Mouse (Mus musculus): ENCODE results near the gene Mctp1. TPM values are rescaled to one million over a fixed set of nuclear protein-coding genes. Genes with fewer than 3 reads are reported as not detected.
"Not testable (repeated sequence)": the region's sequence is repeated elsewhere in the genome, so short reads cannot be mapped to it uniquely, and the experiment has no call there.

Mctp1 gene
- polyA plus RNA-seq, 1 experiment from 2014 or later: 0.38 TPM

DNA sequence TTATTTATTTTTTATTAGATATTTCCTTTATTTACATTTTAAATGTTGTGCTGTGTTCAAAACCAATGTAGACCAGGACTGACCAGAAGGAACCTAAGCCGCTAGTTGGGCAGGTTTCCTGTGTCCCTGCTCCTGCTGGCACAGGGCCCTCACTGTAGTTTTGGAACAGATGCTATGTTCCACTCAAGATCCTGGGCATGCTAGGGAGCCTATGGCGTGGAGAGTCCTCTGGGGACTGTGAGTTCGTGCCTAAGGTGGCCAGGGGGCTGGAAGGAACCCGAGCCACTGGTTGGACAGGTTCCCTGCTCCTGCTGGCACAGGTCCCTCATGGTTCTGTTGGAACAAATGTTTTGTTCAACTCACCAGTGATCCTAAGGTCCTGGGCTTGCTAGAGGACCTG is 35.8 kb downstream of the Mctp1 start:
- no peak overlapping the region for H3K27ac ChIP-seq (ENCODE audit: poor library complexity, severe bottlenecking)
- H3K4me1 ChIP-seq (replicated peaks): no peaks in the 10 kb centered on the region
- no peak for ATAC-seq (ENCODE audit: insufficient number of reproducible peaks, low FRiP score)
- H3K9me3 ChIP-seq (replicated peaks): no peaks in the 10 kb centered on the region
- H3K27me3 ChIP-seq (replicated peaks): no peaks in the 10 kb centered on the region
- no peak overlapping the region for H3K4me3 ChIP-seq
- whole genome bisulfite sequencing: 74% methylated on average over 4 of the region's 4 CpGs
- no peaks in the 10 kb centered on the region for H3K36me3 ChIP-seq
- H3K4me2 ChIP-seq: no peak overlapping the region
- H3K9ac ChIP-seq: no peak overlapping the region

DNA sequence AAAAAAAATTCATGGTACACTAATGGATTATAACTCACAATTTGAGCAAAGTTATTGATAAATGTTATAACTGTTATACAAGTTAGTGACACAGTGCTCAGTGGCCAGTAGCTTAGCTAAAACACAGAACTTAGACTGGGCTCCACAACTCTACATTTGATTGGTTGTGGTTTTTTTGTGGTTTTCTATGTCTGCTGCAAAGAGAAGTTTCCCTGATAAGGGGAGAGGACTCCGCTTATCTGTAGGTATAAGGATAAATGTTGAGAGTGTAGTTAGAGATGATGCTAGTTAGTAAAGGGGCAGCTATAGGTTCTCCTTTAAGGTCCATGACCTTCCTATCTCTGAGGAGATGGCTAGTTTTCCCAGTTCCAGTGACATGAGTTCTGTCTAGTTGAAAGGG is 36.7 kb downstream of the Mctp1 start:
- H3K4me2 ChIP-seq: no peak overlapping the region
- no peak for ATAC-seq (ENCODE audit: insufficient number of reproducible peaks, low FRiP score)
- H3K36me3 ChIP-seq: no peaks in the 10 kb centered on the region
- no peaks in the 10 kb centered on the region for H3K9me3 ChIP-seq (replicated peaks)
- no peaks in the 10 kb centered on the region for H3K4me1 ChIP-seq (replicated peaks)
- no peak overlapping the region for H3K27ac ChIP-seq (ENCODE audit: poor library complexity, severe bottlenecking)
- H3K9ac ChIP-seq: no peak overlapping the region
- 74% methylated on average over 1 of the region's 1 CpGs for WGBS
- no peaks in the 10 kb centered on the region for H3K27me3 ChIP-seq (replicated peaks)
- no peak overlapping the region for H3K4me3 ChIP-seq

DNA sequence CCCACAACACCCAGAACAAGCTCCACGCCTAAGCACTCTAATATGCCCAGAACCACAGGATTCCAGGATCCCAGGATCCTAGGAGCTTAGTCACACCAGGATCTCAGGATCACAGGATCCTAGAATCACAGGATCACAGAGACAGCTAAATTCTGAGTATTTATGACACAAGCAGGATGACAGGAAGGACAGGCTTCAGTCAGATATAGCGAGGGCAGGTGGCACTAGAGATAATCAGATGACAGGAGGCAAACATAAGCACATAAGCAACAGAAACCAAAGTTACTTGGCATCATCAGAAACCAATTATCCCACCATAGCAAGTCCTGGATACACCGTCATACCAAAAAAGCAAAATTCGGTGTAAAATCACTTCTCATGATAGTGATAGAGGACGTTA is 37.8 kb downstream of the Mctp1 start:
- no peak overlapping the region for H3K27ac ChIP-seq (ENCODE audit: poor library complexity, severe bottlenecking)
- H3K4me3 ChIP-seq: no peak overlapping the region
- no peaks in the 10 kb centered on the region for H3K36me3 ChIP-seq
- no peak overlapping the region for H3K9ac ChIP-seq
- WGBS: 80% methylated on average over 5 of the region's 5 CpGs
- no peaks in the 10 kb centered on the region for H3K4me1 ChIP-seq (replicated peaks)
- no peaks in the 10 kb centered on the region for H3K9me3 ChIP-seq (replicated peaks)
- ATAC-seq (ENCODE audit: insufficient number of reproducible peaks, low FRiP score): no peak
- no peaks in the 10 kb centered on the region for H3K27me3 ChIP-seq (replicated peaks)
- H3K4me2 ChIP-seq: no peak overlapping the region

DNA sequence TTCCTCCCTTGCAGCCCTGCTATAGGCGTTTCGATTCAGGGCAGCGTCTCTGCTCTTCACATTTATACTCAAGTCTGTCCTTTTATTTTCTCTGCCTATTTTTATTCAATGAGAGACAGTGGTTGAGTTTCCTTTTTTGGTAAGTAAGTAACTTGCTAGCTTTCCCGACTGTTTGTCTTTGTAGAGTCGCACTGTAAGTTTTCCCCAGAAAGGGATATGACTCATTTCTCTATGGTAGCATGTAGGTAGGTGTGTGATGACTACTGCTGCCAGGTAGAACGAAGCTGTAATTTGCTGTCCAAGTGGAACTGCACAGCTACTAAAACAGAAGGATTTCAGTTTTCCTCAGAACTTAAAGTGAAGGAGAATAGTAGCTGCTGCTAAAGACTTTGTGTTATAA is 45.1 kb downstream of the Mctp1 start:
- Histone ChIP-seq H3K36me3 (no peaks in the 10 kb centered on the region), H3K27ac (ENCODE audit: poor library complexity, severe bottlenecking) (no peak overlapping the region), H3K4me3 (no peak overlapping the region), H3K9ac (no peak overlapping the region), H3K9me3 (replicated peaks) (no peaks in the 10 kb centered on the region), H3K4me2 (no peak overlapping the region), H3K4me1 (replicated peaks) (no peaks in the 10 kb centered on the region), H3K27me3 (replicated peaks) (no peaks in the 10 kb centered on the region)
- WGBS: 76% methylated on average over 6 of the region's 6 CpGs
- no peak for ATAC-seq (ENCODE audit: insufficient number of reproducible peaks, low FRiP score)

DNA sequence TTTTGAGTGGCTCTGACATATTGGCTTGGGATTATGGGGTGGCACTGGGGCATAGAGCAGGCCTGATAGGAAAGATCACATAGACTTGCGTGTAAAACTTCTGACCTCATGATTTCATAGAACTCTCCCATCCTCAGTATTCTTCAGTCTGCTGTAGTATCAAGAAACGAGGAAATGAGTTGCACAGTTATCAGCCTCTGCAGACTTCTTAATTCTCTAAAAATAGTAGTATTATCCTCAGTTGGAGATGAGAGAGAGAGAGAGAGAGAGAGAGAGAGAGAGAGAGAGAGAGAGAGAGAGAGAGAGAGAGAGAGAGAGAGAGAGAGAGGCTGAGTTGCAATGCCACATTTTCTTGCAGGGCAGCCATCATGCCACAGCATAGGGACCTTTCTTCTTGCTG is 45.6 kb downstream of the Mctp1 start:
- no peak overlapping the region for H3K4me3 ChIP-seq
- WGBS: 65% methylated on average over 2 of the region's 2 CpGs
- no peak overlapping the region for H3K27ac ChIP-seq (ENCODE audit: poor library complexity, severe bottlenecking)
- no peak overlapping the region for H3K9ac ChIP-seq
- ATAC-seq (ENCODE audit: insufficient number of reproducible peaks, low FRiP score): no peak
- no peaks in the 10 kb centered on the region for H3K36me3 ChIP-seq
- no peaks in the 10 kb centered on the region for H3K27me3 ChIP-seq (replicated peaks)
- no peak overlapping the region for H3K4me2 ChIP-seq
- no peaks in the 10 kb centered on the region for H3K4me1 ChIP-seq (replicated peaks)
- no peaks in the 10 kb centered on the region for H3K9me3 ChIP-seq (replicated peaks)

DNA sequence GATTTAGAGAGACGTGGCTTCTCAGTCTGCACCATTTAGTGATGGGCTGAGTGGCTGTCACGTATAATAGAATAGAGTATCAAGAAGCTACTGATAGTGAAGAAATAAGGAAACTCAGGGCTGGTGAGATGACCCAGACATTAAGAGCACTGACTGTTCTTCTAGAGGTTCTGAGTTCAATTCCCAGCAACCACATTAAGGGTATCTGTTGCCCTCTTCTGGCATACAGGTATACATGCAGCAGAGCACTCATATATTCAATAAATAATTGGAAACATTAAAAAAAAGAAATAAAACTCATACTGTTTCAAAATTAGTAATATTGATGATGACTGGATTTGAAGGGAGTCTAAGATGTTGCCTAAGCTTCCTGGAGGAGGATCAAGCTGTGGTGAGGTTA is 47.6 kb downstream of the Mctp1 start:
- Histone ChIP-seq H3K4me3 (no peak overlapping the region), H3K9ac (no peak overlapping the region), H3K36me3 (no peaks in the 10 kb centered on the region), H3K9me3 (replicated peaks) (no peaks in the 10 kb centered on the region), H3K27ac (ENCODE audit: poor library complexity, severe bottlenecking) (no peak overlapping the region), H3K27me3 (replicated peaks) (no peaks in the 10 kb centered on the region), H3K4me1 (replicated peaks) (no peaks in the 10 kb centered on the region), H3K4me2 (no peak overlapping the region)
- no peak for ATAC-seq (ENCODE audit: insufficient number of reproducible peaks, low FRiP score)
- WGBS: 73% methylated on average over 2 of the region's 2 CpGs

DNA sequence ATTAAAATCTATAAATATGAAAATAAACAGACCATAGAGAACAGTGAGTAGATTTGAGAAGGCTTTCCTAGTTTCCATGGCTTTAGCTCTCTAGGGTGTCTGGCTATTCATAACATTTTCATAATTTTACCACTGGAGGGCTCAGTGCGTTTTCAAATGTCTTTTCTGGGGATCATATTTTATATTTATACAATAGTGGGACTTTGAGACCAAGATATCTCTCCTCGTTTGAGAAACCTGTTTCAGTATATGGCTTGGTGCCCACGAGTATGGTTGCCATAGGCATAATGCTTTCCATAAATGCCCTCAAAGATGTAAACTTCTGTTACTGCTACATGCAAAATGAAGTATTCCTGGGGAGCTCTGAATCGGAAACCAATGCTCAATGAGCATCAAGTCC is 49.1 kb downstream of the Mctp1 start:
- Histone ChIP-seq H3K4me1 (replicated peaks) (no peaks in the 10 kb centered on the region), H3K9ac (no peak overlapping the region), H3K27ac (ENCODE audit: poor library complexity, severe bottlenecking) (no peak overlapping the region), H3K4me3 (no peak overlapping the region), H3K36me3 (no peaks in the 10 kb centered on the region), H3K9me3 (replicated peaks) (no peaks in the 10 kb centered on the region), H3K4me2 (no peak overlapping the region), H3K27me3 (replicated peaks) (no peaks in the 10 kb centered on the region)
- WGBS: 70% methylated on average over 4 of the region's 4 CpGs
- ATAC-seq (ENCODE audit: insufficient number of reproducible peaks, low FRiP score): no peak

DNA sequence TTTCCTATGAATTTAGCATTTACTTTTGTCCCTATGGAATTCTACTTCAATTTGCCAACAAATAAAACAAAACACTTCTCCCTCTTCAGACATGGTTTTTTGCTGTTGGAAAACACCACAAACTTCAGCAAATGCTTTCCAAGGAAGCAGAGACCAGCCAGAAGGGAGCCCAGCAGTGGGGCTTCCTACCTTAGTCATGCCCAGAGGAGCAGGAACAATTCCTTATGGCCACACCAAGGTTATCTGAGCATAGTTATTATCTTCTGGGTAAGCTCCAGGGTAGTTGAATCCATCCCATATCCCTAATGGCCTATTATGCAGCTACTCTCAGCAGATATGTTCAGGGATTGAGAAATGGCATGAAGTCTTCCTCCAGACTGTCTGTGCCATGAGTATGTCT is 52.1 kb downstream of the Mctp1 start:
- Histone ChIP-seq H3K9me3 (replicated peaks) (no peaks in the 10 kb centered on the region), H3K27ac (ENCODE audit: poor library complexity, severe bottlenecking) (no peak overlapping the region), H3K9ac (no peak overlapping the region), H3K4me3 (no peak overlapping the region), H3K4me1 (replicated peaks) (no peaks in the 10 kb centered on the region), H3K36me3 (no peaks in the 10 kb centered on the region), H3K4me2 (no peak overlapping the region), H3K27me3 (replicated peaks) (no peaks in the 10 kb centered on the region)
- ATAC-seq (ENCODE audit: insufficient number of reproducible peaks, low FRiP score): no peak

DNA sequence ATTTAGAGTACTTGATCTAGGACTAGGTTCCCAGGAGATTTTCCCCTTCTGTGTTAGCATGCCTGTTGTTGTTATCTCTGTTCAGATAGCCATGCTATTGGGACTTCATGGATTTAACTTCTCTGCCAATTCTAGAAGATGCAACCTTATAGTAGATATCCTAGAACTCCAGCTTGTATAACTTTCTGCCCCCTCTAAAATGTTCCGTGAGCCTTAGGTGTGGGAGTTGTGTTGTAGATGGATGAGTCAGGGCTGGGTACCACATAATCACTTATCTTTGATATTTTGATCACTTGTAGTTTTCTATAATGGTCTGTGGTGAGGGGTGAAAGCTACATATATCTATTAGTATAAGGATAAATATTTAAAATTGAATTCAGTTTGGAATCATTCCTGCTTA is 54.4 kb downstream of the Mctp1 start:
- WGBS: 92% methylated on average over 1 of the region's 1 CpGs
- no peak overlapping the region for H3K4me2 ChIP-seq
- H3K27me3 ChIP-seq (replicated peaks): no peaks in the 10 kb centered on the region
- H3K9ac ChIP-seq: no peak overlapping the region
- no peak overlapping the region for H3K4me3 ChIP-seq
- no peak for ATAC-seq (ENCODE audit: insufficient number of reproducible peaks, low FRiP score)
- H3K9me3 ChIP-seq (replicated peaks): no peaks in the 10 kb centered on the region
- no peaks in the 10 kb centered on the region for H3K36me3 ChIP-seq
- no peak overlapping the region for H3K27ac ChIP-seq (ENCODE audit: poor library complexity, severe bottlenecking)
- H3K4me1 ChIP-seq (replicated peaks): no peaks in the 10 kb centered on the region

DNA sequence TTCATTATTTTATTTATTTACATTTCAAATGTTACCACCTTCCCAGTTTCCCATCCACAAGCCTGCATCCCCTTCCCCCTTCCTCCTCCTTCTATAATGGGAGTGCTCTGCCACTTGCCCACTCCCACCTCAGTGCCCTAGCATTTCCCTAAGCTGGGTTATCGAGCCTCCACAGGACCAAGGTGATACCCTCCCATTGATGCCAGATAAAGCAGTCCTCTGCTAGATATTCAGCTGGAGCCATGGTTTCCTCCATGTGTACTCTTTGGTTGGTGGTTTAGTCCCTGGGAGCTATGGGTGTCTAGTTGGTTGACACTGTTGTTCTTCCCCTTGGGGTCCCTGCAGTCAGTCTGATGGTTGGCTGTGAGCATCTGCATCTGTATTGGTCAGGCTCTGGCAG is 61.7 kb downstream of the Mctp1 start:
- 48% methylated on average over 1 of the region's 1 CpGs for WGBS
- no peak for ATAC-seq (ENCODE audit: insufficient number of reproducible peaks, low FRiP score)
- Histone ChIP-seq H3K9me3 (replicated peaks) (no peaks in the 10 kb centered on the region), H3K36me3 (no peaks in the 10 kb centered on the region), H3K27ac (ENCODE audit: poor library complexity, severe bottlenecking) (no peak overlapping the region), H3K4me1 (replicated peaks) (no peaks in the 10 kb centered on the region), H3K4me3 (no peak overlapping the region), H3K4me2 (no peak overlapping the region), H3K27me3 (replicated peaks) (no peaks in the 10 kb centered on the region), H3K9ac (no peak overlapping the region)

DNA sequence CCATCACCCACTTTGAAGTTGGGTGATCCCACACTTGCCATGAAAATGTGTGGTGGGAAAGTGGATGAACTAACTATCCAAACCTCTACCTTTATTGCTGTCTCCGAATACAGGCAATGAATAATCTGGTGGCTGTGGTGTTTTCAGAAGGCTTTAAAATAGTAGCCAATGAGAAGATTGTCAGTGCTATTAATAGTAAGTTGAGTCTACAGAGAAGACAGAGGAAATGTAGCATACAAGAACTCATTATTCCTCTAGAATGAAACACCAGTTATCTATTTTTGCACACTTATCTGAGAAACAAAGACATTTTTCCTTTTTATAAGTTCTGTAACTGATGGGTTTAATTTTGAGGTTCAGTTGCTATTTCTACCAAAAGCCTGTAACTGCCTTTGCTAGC is 63.2 kb downstream of the Mctp1 start:
- no peak overlapping the region for H3K9ac ChIP-seq
- 42% methylated on average over 1 of the region's 1 CpGs for WGBS
- no peaks in the 10 kb centered on the region for H3K4me1 ChIP-seq (replicated peaks)
- H3K4me2 ChIP-seq: no peak overlapping the region
- no peak overlapping the region for H3K4me3 ChIP-seq
- no peak for ATAC-seq (ENCODE audit: insufficient number of reproducible peaks, low FRiP score)
- H3K36me3 ChIP-seq: no peaks in the 10 kb centered on the region
- no peaks in the 10 kb centered on the region for H3K9me3 ChIP-seq (replicated peaks)
- no peaks in the 10 kb centered on the region for H3K27me3 ChIP-seq (replicated peaks)
- no peak overlapping the region for H3K27ac ChIP-seq (ENCODE audit: poor library complexity, severe bottlenecking)

DNA sequence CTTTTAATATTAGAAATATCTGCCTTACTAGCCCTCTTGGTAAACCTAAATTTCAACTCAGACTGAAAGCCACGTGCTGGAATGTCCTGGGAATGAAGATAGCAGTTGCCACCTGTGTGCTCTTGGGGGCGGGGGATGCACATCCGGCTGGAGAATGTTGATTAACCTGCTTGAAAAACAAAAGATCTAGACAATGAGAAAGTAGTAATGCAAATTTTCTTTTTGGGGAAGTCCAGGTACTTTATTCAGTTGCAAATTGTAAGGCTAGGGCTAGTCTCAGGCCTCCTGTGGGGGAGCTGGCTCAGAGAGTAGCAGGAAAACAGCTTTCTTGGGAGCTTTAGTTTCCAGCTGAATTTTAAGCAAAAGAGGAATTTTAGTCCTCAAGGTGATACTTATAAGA is 67.2 kb downstream of the Mctp1 start:
- H3K4me1 ChIP-seq (replicated peaks); H3K9ac ChIP-seq; H3K4me2 ChIP-seq; H3K36me3 ChIP-seq; H3K9me3 ChIP-seq (replicated peaks); H3K27ac ChIP-seq (ENCODE audit: poor library complexity, severe bottlenecking); H3K4me3 ChIP-seq; ATAC-seq (ENCODE audit: insufficient number of reproducible peaks, low FRiP score); H3K27me3 ChIP-seq (replicated peaks): not testable (repeated sequence)
- WGBS: 66% methylated on average over 3 of the region's 3 CpGs

Data from heart, embryonic 12.5 days (tissue).